Mouse (Mus musculus) erythroid progenitor cell, adult 5-6 weeks (primary cell): ENCODE measurements around the gene Dcaf8. TPM values are rescaled to one million over a fixed set of nuclear protein-coding genes. Genes with fewer than 3 reads are reported as not detected.

ENCODE experiments used
- ATAC-seq: replicated peaks from 2 replicates; pipeline ENCODE4 v1.8.0; 2016; ENCODE audit warnings: moderate number of reproducible peaks, mild to moderate bottlenecking, moderate TSS enrichment, inconsistent platforms; ENCODE audit not compliant: poor library complexity, low FRiP score, severe bottlenecking
- total RNA-seq, 2 experiments: library from RNA; stranded (forward) in 1 of 2; stranded (reverse) in 1 of 2; fragments of 150-400 nt in 1 of 2; fragments of 186-747, 209-891 nt in 1 of 2; gene quantifications; 2 replicates each; pipeline versions ENCODE4 v1.2.3 to v1.2.4; 2015 to 2017; ENCODE audit warnings: low replicate concordance in 2 of 2

Gene Dcaf8
- 77.5 TPM in 2 replicates for total RNA-seq (2015; ENCODE audit: low replicate concordance)
- 141 and 176 TPM in 2 replicates for total RNA-seq (2017; ENCODE audit: low replicate concordance)

GRCm38 (mm10) chr1:172147835-172148278 is at the start of gene Dcaf8:
Dcaf8 (plus strand) TSS chr1:172148084.
- peak; percentile 90 for ATAC-seq

- no peak for ATAC-seq
Observed at GRCm38 (mm10) chr1:172099325-172100033, 48.4 kb upstream of the Dcaf8 start.

GRCm38 (mm10) chr1:172103619-172104018 is 44.3 kb upstream of the Dcaf8 start:
- no peak for ATAC-seq

- ATAC-seq = no peak
Observed at GRCm38 (mm10) chr1:172105101-172105500, 42.8 kb upstream of the Dcaf8 start.

- no peak for ATAC-seq
Observed at GRCm38 (mm10) chr1:172107777-172108477, 40.0 kb upstream of the Dcaf8 start.

- ATAC-seq = no peak
Observed at GRCm38 (mm10) chr1:172116948-172117347, 30.9 kb upstream of the Dcaf8 start.

DNA sequence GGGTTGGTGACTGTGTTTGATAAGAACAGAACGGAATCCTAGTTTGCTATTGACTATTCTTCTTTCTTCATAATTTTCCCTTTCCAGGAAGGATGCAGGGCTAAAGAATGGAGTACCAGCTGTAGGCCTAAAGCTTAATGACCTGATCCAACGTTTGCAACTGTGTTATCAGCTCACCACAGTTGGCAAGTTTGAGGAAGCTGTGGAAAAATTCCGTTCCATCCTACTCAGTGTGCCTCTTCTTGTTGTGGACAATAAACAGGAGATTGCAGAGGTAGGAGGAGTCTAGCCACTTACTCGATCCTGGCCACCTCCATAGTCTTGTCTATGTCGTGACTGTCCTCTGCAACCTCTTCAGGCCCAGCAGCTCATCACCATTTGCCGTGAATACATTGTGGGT is 28.8 kb upstream of the Dcaf8 start:
- no peak for ATAC-seq

DNA sequence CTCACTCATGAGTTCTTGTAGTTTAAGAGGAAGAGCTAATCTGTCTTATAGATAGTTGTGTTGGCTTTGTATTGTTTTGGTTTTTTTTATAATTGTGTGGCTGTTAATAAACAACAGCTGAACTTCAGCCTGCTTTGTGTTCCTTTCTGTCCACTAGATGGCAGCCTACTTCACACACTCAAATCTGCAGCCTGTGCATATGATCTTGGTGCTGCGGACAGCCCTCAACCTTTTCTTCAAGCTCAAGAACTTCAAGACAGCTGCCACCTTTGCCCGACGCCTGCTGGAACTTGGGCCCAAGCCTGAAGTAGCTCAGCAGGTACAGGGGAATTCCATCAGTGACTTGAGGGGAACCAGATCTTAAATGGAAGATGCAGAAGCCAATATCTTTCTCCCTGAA is 28.2 kb upstream of the Dcaf8 start:
- peak; percentile 73 for ATAC-seq

DNA sequence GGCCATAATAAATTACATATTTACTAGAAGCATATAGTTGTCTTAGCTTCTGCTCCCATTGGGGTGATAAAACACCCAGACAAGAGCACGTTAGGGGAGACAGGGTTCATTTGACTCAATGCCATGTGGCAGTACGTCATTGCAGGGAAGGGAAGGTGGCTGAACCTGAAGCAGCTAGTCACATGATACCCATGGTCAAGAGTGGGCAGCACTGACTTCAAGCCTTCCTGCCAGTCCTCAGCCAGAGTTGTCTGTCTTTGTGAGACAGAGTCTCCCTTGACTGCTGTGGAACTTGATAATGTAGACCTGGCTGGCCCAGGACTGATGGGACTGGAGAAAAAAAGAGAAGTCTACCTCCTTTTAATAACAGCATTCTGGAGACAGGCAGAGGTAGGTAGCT is 25.2 kb upstream of the Dcaf8 start:
- ATAC-seq = no peak

GRCm38 (mm10) chr1:172124572-172124971 is 23.3 kb upstream of the Dcaf8 start:
- ATAC-seq = no peak

DNA sequence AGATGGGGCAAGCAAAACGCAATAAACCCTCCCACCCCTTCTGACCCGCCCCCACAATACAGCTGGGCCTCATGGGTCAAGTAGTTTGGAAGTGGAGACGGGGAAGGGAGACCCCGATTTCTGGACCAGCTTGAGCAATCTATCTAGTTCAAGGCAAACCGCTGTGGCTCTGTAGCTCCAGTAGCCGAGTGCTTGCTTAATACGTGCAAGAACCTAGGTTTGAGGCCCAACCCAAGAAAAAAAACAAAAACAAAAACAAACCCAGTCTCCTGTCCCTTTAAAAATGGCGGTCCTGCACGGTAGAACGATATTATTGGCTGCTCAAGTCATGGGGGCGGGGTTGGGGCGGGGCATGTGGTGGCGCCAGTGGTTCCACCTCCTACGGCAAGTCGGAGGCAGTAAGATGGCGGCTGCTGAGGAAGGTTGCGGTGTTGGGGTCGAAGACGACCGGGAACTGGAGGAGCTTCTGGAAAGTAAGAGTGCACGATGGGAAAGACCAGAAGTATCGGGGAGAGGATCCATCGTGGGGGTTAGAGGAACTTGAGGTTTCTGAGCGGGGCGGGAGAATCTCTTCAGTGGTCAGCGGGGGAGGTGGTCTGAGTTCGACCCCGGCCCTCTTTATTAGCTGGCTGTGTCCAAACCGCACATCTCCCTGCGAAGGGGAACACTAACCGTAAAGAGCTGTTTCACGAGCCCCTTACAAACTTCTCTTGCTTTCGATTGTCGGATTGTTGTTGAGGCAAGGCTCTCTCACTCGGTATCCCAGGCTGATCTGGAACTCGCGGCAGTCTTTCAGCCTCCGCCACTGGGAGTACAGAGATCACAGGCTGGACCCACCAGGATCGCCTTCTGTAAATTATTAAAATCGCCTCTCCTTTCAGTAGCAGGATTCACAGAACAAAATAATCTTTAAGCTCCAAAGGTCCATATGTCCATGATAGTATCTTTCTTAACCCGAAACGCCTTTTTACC is 21.2 kb upstream of the Dcaf8 start, which contains the start of gene Pex19:
Gene Pex19, plus strand, starts transcription at position 380 of the 972 bp plus-strand sequence.
- ATAC-seq = peak; percentile 98

DNA sequence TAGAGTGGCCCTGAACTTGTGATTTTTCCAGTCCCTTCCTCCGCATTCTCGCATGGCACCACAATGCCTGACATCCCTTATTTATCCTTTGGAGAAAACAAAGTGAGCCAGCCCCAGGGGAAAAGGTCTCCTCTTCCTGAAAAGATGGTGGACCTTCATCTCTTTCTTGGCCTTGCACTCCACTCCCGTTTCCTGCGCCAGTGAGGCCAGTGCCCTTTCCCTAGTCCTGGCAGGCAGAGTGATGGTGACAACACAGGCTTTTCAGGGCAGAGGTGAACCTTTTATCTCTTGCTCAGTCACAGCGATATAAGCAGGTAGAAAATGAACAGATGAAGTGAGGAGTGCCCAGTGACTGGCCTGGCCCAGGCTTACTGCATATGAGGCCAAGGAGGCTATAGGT is 20.4 kb upstream of the Dcaf8 start:
- no peak for ATAC-seq

DNA sequence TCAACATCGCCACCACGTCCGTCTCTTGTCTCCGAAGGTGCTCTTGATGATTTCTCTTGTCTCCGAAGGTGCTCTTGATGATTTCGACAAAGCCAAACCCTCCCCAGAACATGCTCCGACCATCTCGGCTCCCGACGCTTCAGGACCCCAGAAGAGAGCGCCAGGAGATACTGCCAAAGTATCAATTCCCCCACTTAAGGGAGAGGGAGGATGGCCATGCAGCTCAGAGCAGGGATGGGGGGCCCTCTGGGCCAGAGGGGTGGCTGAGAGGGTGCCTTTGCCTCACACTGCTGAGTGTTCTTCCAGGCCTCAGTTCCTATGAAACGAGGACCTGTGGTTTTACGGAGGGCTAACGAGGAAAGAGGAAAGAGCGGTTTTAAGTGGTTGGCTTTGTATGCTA is 19.3 kb upstream of the Dcaf8 start:
- no peak for ATAC-seq

DNA sequence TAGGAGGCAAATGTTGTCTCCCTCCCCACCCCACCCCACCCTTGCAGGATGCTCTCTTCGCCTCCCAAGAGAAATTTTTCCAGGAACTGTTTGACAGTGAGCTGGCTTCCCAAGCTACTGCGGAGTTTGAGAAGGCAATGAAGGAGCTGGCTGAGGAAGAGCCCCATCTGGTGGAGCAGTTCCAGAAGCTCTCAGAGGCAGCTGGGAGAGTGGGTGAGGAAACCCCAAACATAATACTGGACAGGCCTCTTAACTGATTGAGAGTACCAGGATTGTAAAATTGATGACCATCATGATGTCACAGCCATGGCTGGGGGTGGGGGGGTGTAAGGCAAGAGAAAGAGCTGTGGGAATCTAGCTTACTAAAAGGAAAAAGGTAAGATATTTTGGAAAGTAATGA is 18.8 kb upstream of the Dcaf8 start:
- no peak for ATAC-seq

GRCm38 (mm10) chr1:172129780-172130179 is 18.1 kb upstream of the Dcaf8 start:
- no peak for ATAC-seq

- ATAC-seq = no peak
Observed at GRCm38 (mm10) chr1:172132319-172132718, 15.6 kb upstream of the Dcaf8 start.

DNA sequence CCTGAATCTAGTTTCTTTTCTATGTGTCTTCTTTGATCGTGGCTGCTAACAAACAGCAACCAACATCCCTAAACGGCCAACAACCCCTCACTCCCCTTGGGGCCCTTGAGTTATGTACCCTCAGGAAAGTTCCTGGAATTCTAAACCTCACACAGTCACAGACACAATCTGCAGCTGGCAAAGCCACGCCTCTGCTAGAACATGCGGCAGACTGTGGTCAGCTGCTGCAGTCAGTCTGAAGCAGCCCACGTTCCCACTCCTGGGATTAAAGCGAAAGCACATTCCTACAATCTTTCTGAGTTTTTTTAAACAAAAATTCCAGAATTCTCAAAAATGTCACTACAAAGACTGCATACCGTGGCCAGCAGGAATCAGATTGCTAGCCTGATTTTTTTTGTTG is 14.3 kb upstream of the Dcaf8 start:
- no peak for ATAC-seq

GRCm38 (mm10) chr1:172134072-172134471 is 13.8 kb upstream of the Dcaf8 start:
- ATAC-seq = no peak

DNA sequence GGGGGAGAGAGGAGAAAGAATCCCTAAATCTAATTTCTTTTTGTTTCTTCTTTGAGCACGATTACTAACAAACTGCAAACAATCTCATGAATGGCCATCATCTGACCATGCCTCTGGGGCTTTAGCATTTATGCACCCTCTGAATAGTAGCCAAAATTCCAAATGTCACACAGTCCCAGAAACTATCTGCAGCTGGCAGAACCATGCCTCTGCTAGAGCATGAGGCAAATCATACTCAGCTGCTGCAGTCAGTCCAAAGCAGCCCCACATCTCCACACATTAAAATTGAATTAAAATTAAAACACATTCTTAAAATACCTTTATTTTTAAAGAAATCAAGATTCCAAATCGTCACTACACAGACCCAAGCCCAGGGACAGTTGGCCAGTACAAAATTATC is 7.7 kb upstream of the Dcaf8 start:
- no peak for ATAC-seq

DNA sequence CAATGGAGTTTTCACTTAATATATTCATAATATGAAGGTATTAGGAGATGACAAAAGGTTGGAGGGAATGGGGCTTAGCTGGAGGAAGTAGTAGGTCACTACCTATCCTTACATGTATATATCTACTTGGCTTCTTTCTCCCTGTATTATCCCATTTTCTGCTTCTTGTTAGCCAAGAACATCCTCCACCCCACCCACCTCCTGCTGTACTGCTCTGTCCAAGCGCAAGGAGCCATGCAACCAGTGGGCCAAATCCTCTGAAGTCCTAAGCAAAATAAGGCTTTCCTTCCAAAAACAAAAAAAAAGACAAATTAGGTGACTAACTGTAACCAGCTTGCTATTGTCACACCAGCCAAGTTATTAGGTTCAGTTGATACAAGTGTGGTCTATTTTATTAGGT is 7.1 kb upstream of the Dcaf8 start:
- ATAC-seq = no peak
